Mouse (Mus musculus) forebrain, embryonic 13.5 days (tissue): ENCODE data around the gene Pex6. TPM values are rescaled to one million over a fixed set of nuclear protein-coding genes. Genes with fewer than 3 reads are reported as not detected.
A peak's percentile ranks its signal among the peaks of the same experiment; 100 is the strongest.

Experiments used
- ATAC-seq: fragments of 200-750 bp; cut with Nextera tagmentation; 2 replicates; pipeline ENCODE4 v1.8.0; 2017
- H3K27ac ChIP-seq: fragments of 300-500 bp; sonication (generic); 2 replicates; pipeline ENCODE4 v1.5.1; 2015; ENCODE audit warnings: inconsistent platforms, mild to moderate bottlenecking, moderate library complexity
- H3K27me3 ChIP-seq: fragments of 300-500 bp; sonication (generic); 2 replicates; pipeline ENCODE4 v1.6.1; 2015; ENCODE audit warnings: mild to moderate bottlenecking, inconsistent platforms
- H3K36me3 ChIP-seq: fragments of 300-500 bp; sonication (generic); 2 replicates; pipeline ENCODE4 v1.6.1; 2015; ENCODE audit warnings: mild to moderate bottlenecking, inconsistent platforms; ENCODE audit not compliant: poor library complexity, severe bottlenecking
- H3K4me1 ChIP-seq: fragments of 300-500 bp; sonication (generic); 2 replicates; pipeline ENCODE4 v1.6.1; 2015; ENCODE audit warnings: inconsistent platforms
- H3K4me2 ChIP-seq: fragments of 300-500 bp; sonication (generic); 2 replicates; pipeline ENCODE4 v1.6.1; 2015; ENCODE audit warnings: inconsistent platforms, mild to moderate bottlenecking, moderate library complexity
- H3K4me3 ChIP-seq: fragments of 300-500 bp; sonication (generic); 2 replicates; pipeline ENCODE4 v1.5.1; 2015; ENCODE audit warnings: mild to moderate bottlenecking, inconsistent platforms
- H3K9ac ChIP-seq: fragments of 300-500 bp; sonication (generic); 2 replicates; pipeline ENCODE4 v1.6.1; 2015; ENCODE audit warnings: mild to moderate bottlenecking, inconsistent platforms
- H3K9me3 ChIP-seq: fragments of 300-500 bp; sonication (generic); replicated peaks from 2 replicates; pipeline ENCODE4 v1.6.1; 2016; ENCODE audit warnings: inconsistent platforms
- WGBS: fragments of 180-500 bp; shearing (Covaris S2); methylation state at CpG from one replicate; pipeline ENCODE4 v1.1.7; 2015; 5-methylcytosine and 5-hydroxymethylcytosine counted together
- polyA plus RNA-seq: library from polyadenylated mRNA; unstranded; fragments of >200 nt; fragmentation: Nextera tagmentation; extraction: Ambion mirVana; gene quantifications from 2 replicates; pipeline ENCODE4 v1.2.1, GENCODE M21; 2015

Pex6 gene
- polyA plus RNA-seq = 18.9 and 21.3 TPM in 2 replicates

DNA sequence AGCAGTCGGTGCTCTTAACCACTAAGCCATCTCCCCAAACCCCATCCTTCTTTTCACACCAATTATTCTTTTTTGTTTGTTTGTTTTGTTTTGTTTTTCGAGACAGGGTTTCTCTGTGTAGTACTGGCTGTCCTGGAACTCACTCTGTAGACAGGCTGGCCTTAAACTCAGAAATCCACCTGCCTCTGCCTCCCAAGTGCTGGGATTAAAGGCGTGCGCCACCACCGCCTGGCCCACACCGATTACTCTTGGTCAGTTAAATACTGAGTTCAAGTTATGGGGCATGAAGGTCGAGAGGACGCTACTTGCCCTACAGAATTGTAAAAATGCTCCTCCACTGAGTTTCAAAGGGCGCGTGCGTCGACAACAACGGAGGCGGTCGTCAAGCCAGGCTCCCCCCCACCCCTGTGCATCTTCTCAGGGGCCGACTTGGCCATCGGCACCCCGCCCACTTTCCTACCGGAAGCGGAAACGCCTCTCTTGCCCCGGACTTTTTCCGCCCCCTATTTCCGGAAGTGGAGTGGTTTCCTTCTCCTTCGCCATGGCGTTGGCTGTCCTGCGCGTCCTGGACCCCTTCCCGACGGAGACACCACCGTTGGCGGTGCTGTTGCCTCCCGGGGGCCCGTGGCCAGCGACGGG is at the start of gene Pex6:
TSS of gene Pex6 (plus strand) at position 505 of the 639 bp plus-strand sequence.
- Histone ChIP-seq H3K4me2 (peak within 1 kb of the TSS; percentile 97), H3K27me3 (no peaks in the 10 kb centered on the region), H3K9ac (peak within 1 kb of the TSS; percentile 91), H3K9me3 (no peaks in the 10 kb centered on the region), H3K36me3 (peaks cover 30% of the 10 kb centered on the region), H3K4me3 (peak within 1 kb of the TSS; percentile 91), H3K4me1 (peaks cover 23% of the 10 kb centered on the region), H3K27ac (peak within 1 kb of the TSS; percentile 55)
- ATAC-seq = peak; percentile 94
- WGBS = 9% methylated on average over 34 of the region's 36 CpGs

DNA sequence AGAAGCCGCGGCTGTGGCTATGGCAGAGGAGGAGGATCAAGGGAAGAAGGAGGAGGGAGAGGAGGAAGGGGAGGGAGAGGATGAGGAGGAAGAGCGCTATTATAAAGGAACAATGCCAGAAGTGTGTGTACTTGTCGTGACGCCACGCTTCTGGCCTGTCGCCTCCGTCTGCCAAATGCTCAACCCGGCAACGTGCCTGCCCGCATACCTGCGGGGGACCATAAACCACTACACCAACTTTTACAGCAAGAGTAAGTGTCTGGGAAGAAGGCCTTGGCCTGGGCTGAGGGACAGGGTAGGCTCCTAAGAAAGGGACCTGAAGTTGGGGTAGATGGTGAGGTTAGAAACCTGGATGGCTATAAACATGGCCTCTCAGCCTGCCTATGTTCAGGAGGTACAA is 49.3 kb upstream of the Pex6 start:
- 94% methylated on average over 12 of the region's 12 CpGs for WGBS
- Histone ChIP-seq H3K27me3 (no peaks in the 10 kb centered on the region), H3K27ac (no peak overlapping the region), H3K36me3 (peaks cover 97% of the 10 kb centered on the region), H3K9me3 (no peaks in the 10 kb centered on the region), H3K4me1 (no peaks in the 10 kb centered on the region), H3K4me2 (no peak overlapping the region), H3K9ac (no peak overlapping the region), H3K4me3 (no peak overlapping the region)
- ATAC-seq = no peak

DNA sequence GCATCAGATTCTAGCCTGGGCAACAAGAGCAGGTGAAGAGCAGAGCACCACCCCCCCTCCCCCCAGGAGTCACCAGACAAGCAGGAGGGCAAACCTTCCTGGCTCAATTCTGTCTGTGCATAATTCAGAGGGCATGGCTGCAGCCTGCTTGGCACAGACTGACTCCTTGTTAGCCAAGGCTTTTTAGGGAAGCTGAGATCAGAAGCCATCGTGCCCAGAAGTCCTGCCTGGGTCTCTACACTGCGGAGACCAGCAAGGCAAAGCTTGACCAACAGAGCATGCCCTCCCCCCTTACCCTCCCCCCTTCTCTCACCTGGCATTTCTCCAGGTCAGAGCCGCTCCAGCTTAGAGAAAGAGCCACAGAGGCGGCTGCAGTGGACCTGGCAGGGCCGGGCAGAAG is 48.5 kb upstream of the Pex6 start:
- H3K36me3 ChIP-seq = peaks cover 95% of the 10 kb centered on the region
- H3K4me1 ChIP-seq = no peaks in the 10 kb centered on the region
- no peaks in the 10 kb centered on the region for H3K27me3 ChIP-seq
- no peak overlapping the region for H3K4me2 ChIP-seq
- no peak overlapping the region for H3K4me3 ChIP-seq
- H3K9me3 ChIP-seq = no peaks in the 10 kb centered on the region
- no peak for ATAC-seq
- no peak overlapping the region for H3K9ac ChIP-seq
- H3K27ac ChIP-seq = no peak overlapping the region
- WGBS = 85% methylated on average over 5 of the region's 5 CpGs

DNA sequence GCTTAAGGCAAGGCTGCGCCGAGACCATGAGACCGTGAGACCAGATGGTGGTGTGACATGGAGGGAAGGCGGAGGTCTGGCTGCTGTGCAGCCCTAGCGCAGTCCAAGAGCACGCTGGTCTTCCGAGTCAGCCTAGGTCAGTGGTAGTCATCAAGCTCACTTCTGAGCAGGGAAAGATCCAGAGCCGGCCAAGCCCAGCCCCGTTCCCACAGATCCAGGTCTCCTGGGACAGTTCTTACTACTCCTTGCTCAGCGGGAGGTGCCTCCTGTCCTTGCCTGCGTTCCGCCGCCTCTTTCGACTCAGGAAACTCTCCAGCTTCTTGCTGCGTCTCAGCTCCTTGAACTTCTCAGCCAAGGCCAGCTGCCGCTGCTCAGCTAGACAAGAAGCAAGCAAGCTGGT is 43.6 kb upstream of the Pex6 start:
- no peak overlapping the region for H3K4me3 ChIP-seq
- no peak overlapping the region for H3K9ac ChIP-seq
- WGBS = 96% methylated on average over 16 of the region's 16 CpGs
- no peak overlapping the region for H3K4me2 ChIP-seq
- H3K27ac ChIP-seq = no peak overlapping the region
- peaks cover 78% of the 10 kb centered on the region for H3K36me3 ChIP-seq
- H3K4me1 ChIP-seq = no peaks in the 10 kb centered on the region
- H3K27me3 ChIP-seq = no peaks in the 10 kb centered on the region
- no peak for ATAC-seq
- H3K9me3 ChIP-seq = no peaks in the 10 kb centered on the region

DNA sequence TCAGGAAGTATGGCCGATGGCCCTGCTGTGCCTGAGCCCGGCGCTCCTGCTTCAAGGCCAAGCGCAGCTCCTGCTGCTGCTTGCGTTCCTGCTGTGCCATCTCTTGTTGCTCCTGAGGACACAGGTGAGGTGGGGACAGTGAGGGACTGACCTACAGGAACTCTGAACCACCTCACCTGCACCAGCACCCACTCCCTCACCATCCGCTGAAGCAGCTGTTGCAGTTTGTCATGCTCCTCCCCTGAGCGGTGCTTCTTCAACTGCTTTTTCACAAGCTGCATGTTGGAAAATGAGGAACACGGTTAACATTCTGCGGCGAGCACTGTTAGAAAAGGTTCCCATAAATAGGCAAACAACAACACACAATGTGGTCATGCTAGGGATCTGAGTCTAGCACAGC is 41.4 kb upstream of the Pex6 start:
- no peaks in the 10 kb centered on the region for H3K9me3 ChIP-seq
- no peak overlapping the region for H3K4me3 ChIP-seq
- no peaks in the 10 kb centered on the region for H3K27me3 ChIP-seq
- H3K4me2 ChIP-seq = no peak overlapping the region
- no peak for ATAC-seq
- peaks cover 15% of the 10 kb centered on the region for H3K4me1 ChIP-seq
- H3K9ac ChIP-seq = no peak overlapping the region
- H3K36me3 ChIP-seq = peaks cover 61% of the 10 kb centered on the region
- WGBS = 97% methylated on average over 10 of the region's 10 CpGs
- H3K27ac ChIP-seq = no peak overlapping the region

DNA sequence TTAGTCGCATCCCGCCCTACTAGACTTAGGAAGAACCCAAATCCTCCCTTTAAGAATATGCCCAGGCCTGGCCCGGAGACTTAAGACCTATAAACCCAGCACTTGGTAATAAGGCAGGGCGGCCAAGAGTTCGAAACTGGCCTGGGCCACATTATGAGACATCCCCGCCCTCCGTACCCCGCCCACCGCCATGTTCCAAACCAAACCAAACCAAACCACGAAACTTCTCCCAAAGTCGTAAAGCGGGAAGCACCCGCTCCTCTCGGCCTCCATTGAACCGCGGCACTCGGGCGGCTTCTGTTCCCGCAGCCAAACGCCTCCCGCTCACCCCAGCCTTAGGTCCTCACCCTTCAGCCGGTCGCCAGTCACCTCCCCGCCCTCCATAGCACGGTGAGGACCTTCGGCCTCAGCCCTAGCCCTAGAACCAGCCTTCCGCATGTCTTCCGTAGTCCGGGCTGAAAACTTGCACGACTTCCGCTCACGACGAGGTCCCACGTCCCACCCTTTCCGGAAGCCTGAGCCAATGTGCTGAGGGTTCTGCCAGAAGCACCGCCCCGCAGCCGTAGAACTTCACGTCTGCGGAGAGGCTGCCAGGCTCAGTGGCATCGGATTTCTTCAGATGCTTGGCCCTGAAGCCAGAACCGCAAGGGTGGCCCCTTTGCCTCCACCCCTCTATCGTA is 37.3 kb upstream of the Pex6 start, which contains the start of gene Rrp36:
TSS of gene Rrp36 (minus strand) at position 503 of the 680 bp plus-strand sequence.
- H3K4me2 ChIP-seq = peak within 1 kb of the TSS; percentile 73
- H3K27ac ChIP-seq = peak within 1 kb of the TSS; percentile 65
- H3K4me1 ChIP-seq = peaks cover 30% of the 10 kb centered on the region
- peak within 1 kb of the TSS; percentile 81 for H3K4me3 ChIP-seq
- ATAC-seq = peak; percentile 94
- H3K9ac ChIP-seq = peak within 1 kb of the TSS; percentile 77
- no peaks in the 10 kb centered on the region for H3K9me3 ChIP-seq
- H3K36me3 ChIP-seq = peaks cover 64% of the 10 kb centered on the region
- no peaks in the 10 kb centered on the region for H3K27me3 ChIP-seq
- WGBS = under 1% methylated on average over 43 of the region's 43 CpGs

DNA sequence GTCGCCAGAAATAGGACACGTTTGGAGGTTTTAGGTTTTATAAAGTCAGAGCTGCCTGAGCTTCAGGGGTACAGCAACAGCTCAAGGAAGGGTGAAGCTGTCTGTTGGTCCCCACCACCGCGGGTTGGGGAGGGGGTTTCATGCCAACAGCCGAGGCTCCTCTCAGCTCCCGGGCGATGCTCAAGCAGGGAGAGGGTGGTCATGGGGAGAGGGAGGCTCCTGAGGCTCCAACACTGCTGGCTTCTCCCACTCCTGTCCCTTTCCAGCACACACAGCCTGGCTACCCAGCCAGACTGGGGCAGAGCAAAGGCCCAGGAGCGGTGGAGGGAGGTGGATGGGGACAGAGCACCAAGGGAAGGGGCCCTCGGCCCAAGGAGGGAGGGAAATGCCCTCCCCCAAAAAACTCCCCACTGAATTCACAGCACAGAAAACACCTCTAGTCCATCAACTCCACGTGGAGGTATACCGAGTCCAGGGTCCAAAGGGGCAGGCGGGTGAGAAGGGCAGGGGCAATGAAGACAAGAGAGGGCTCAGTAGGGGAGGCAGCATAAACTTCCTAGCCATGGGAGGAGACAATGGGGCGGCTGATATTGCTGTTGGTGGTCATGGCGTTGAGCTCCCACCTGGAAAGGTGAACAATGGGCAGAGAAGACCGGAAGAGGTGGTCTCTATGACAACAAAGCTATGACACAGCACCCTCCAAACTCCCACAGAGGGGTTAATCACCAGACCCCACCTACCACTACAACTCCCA is 36.6 kb upstream of the Pex6 start:
- Histone ChIP-seq H3K4me1 (peaks cover 37% of the 10 kb centered on the region), H3K9me3 (no peaks in the 10 kb centered on the region), H3K36me3 (peaks cover 57% of the 10 kb centered on the region), H3K27me3 (no peaks in the 10 kb centered on the region), H3K4me2 (peak overlapping the region; percentile 73), H3K27ac (peak overlapping the region; percentile 65), H3K9ac (peak overlapping the region; percentile 77), H3K4me3 (peak overlapping the region; percentile 81)
- peak; percentile 39 for ATAC-seq
- WGBS = 16% methylated on average over 15 of the region's 15 CpGs

DNA sequence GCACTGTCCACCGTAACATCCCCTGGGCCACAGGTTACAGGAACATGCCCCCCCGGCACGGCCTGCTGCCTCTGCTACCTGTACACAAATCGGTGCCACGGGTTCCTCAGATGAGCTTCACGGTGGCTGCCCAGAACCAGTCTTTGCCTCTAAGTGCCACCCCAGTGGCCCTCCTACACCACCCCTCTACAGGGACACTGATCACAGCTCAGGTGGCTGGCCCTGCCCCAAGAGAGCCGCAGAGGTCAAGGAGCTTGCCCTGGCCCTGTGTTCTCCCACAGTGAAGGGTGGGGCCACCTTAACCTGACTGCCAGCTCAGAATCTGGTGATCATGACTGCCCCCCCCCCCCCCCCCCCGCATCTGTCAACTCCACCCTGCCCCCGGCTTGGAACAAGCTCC is 32.8 kb upstream of the Pex6 start, which contains the start of gene Mea1:
TSS of gene Mea1 (plus strand) at position 378 of the 400 bp plus-strand sequence.
- Histone ChIP-seq H3K4me1 (peaks cover 46% of the 10 kb centered on the region), H3K9ac (peak within 1 kb of the TSS; percentile 72), H3K27me3 (no peaks in the 10 kb centered on the region), H3K4me3 (peak within 1 kb of the TSS; percentile 82), H3K9me3 (no peaks in the 10 kb centered on the region), H3K4me2 (peak within 1 kb of the TSS; percentile 77), H3K27ac (no peak within 1 kb of the TSS; the same call in 1 of the 2 replicates), H3K36me3 (peaks cover 50% of the 10 kb centered on the region)
- ATAC-seq = no peak
- 92% methylated on average over 8 of the region's 9 CpGs for WGBS

DNA sequence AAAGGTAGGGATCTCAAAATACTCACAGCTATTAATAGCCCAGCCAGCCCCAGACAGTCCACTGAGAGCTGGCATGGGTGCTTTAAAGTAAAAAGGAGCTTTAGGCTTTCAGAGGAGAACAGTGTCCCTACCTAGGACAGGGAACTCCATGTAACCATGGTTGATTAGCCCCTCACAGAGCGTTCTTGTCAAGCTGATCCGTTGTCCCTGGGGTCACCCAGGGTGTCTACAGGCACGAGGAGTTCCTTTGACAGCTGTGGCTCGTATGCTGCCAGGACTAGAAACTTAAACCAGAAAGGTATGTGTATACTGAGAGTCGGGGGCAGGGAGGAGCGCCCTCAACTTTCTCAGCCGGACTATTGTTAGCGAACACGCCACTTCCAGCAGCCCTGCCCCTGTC is 32.4 kb upstream of the Pex6 start:
- Histone ChIP-seq H3K27me3 (no peaks in the 10 kb centered on the region), H3K9ac (peak overlapping the region; percentile 72), H3K27ac (no peak overlapping the region), H3K4me1 (peaks cover 42% of the 10 kb centered on the region), H3K9me3 (no peaks in the 10 kb centered on the region), H3K4me3 (peak overlapping the region; percentile 82), H3K36me3 (peaks cover 55% of the 10 kb centered on the region), H3K4me2 (peak overlapping the region; percentile 77)
- ATAC-seq = no peak
- 68% methylated on average over 9 of the region's 9 CpGs for WGBS

DNA sequence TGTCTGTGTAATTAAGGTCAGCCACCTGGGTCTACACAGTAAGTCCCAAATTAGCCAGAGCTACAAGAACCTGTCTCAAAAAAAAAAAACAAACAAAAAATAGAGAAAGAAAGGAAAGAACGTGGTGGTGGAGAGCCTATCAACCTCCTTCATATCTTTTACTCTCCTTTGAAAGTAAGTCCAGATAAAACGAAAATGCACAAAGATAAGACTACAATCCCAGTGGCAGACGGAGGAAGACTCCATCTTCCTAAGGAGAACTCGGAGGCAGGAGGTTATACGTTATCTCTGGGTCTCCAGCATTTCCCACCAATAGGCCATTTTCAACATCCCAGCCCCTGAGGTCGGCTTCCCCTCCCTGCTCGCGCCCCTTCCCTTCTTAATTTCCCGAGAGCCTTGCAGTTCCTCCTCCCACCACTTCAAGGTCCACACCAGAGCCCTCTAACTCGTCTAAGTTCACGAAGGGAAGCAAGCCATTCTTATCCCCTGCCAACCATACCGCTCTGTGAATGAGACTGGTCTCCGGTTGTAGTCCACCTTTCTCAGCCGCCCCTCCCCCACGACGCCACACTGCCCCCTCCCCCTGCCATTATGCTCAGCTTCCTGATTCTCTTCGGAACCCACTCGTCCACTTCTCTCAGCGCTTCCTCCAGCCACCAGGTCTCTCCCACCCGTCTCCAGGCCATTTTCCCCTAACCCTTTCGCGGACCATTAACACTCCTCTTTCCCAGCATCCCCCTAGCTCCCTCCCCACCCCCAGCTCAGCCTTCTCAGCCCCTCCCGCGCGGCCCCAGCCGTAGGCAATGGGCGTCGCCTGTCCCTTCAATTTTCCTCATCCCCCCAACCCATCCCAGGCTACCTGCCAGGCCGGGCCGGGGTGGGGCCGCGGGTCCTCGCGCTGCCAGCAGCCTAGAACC is 31.2 kb upstream of the Pex6 start:
- no peaks in the 10 kb centered on the region for H3K27me3 ChIP-seq
- peaks cover 34% of the 10 kb centered on the region for H3K4me1 ChIP-seq
- peak overlapping the region; percentile 89 for H3K27ac ChIP-seq
- ATAC-seq = peak; percentile 16
- H3K9me3 ChIP-seq = no peaks in the 10 kb centered on the region
- peaks cover 61% of the 10 kb centered on the region for H3K36me3 ChIP-seq
- peak overlapping the region; percentile 72 for H3K9ac ChIP-seq
- peak overlapping the region; percentile 82 for H3K4me3 ChIP-seq
- under 1% methylated on average over 34 of the region's 34 CpGs for WGBS
- H3K4me2 ChIP-seq = peak overlapping the region; percentile 77

DNA sequence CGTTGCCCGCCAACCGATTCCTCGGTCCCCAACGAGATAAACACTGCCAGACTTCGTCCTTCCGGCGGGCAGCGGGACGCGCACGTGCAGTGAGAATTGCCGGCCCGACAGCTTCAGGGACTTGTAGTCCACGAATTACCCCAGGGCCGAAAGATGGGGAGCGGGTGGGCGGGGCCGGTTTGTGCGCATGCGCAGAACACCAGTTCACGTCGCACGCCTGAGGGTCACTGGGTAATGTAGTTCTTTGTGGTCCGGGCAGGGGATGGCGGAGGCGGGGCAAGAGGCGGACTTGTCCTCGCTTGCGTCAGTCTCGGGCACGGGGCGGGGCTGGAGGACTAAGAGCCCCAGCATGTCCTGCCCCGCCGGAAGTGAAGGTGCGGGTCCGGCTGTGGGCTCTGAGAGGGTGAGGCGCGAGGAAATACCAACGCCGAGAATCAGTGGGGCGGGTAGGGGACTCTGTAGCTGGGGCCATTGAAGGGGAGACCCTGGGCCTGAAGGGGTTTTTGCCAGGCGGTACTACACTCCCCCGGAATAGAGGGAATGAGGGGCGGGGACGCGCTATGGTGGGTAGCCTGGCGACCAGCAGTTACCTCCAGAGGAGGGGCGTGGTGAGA is 30.4 kb upstream of the Pex6 start, which contains the start of gene Klhdc3:
TSS of gene Klhdc3 (minus strand) at position 155 of the 614 bp plus-strand sequence.
- Histone ChIP-seq H3K27me3 (no peaks in the 10 kb centered on the region), H3K27ac (peak within 1 kb of the TSS; percentile 89), H3K4me3 (peak within 1 kb of the TSS; percentile 82), H3K36me3 (peaks cover 61% of the 10 kb centered on the region), H3K9me3 (no peaks in the 10 kb centered on the region), H3K4me2 (peak within 1 kb of the TSS; percentile 89), H3K4me1 (peaks cover 32% of the 10 kb centered on the region), H3K9ac (peak within 1 kb of the TSS; percentile 75)
- peak; percentile 97 for ATAC-seq
- WGBS = under 1% methylated on average over 49 of the region's 49 CpGs
